Mouse (Mus musculus): ENCODE measurements around the gene Fiz1. TPM values are rescaled to one million over a fixed set of nuclear protein-coding genes. Genes with fewer than 3 reads are reported as not detected.

The Fiz1 gene
- polyA plus RNA-seq, 1 experiment, result 3.5 TPM

GRCm38 (mm10) chr7:4996003-4996895 lies 18.2 kb downstream of the Fiz1 start, which contains the start of gene Zfp579:
Gene Zfp579 (minus strand): TSS chr7:4996158.
- peaks cover 46% of the 10 kb centered on the region for H3K27me3 ChIP-seq (ENCODE audit: control insufficient read depth)
- no peak for TF ChIP-seq TAL1 (IDR thresholded peaks at IDR 0.05; ENCODE audit: low read length)
- no peak for TF ChIP-seq GATA1 (IDR thresholded peaks at IDR 0.05; ENCODE audit: low read length)
- H3K36me3 ChIP-seq (ENCODE audit: control insufficient read depth), result peaks cover 5% of the 10 kb centered on the region; the same call in 1 of the 2 replicates
- no peaks in the 10 kb centered on the region for H3K4me1 ChIP-seq (ENCODE audit: control insufficient read depth)
- H3K9me3 ChIP-seq (ENCODE audit: control insufficient read depth, low read length), result peaks cover 18% of the 10 kb centered on the region
- H3K4me3 ChIP-seq (replicated peaks), result peak within 1 kb of the TSS; percentile 53

DNA sequence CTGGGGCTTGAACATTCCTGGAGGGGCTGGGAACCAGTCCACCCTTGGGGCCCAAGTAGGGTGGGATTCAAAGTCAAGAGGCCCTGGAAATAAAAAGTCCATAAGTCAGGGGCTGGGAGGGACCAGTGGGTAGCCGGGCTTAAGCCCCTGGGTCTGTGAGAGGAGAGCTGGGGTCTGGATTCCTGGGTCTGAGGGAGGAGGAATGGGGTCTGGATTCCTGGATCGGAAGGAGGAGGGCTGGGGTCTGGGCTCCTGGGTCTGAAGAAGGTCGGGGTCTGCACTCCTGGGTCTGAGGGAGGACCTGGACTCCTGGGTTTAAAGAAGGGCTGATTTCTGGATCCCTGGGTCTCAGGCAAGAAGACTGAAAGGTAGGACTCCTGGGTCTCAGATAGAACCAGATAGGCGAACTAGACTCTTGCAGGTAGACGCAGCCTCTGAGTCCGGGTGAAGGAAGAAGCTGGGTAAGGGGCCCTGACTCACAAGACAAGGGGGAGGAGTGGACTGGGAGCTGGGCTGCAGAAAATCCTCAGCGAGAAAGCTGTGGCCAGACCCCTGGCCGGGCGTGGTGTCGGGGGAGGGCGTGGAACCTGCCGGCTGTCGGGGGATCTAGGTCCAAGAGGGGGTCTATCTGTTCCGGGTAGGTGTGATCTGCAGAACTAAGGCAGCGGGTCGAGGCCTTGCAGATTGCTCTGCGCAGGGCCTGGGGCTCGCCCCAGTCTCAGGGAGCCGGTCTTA lies 19.1 kb downstream of the Fiz1 start:
- Histone ChIP-seq H3K27me3 (ENCODE audit: control insufficient read depth) (peaks cover 46% of the 10 kb centered on the region), H3K36me3 (ENCODE audit: control insufficient read depth) (peaks cover 5% of the 10 kb centered on the region; the same call in 1 of the 2 replicates), H3K9me3 (ENCODE audit: control insufficient read depth, low read length) (peaks cover 18% of the 10 kb centered on the region), H3K4me3 (replicated peaks) (peak overlapping the region; percentile 53), H3K4me1 (ENCODE audit: control insufficient read depth) (no peaks in the 10 kb centered on the region)
- TF ChIP-seq GATA1 (IDR thresholded peaks at IDR 0.05; ENCODE audit: low read length) (no peak), TAL1 (IDR thresholded peaks at IDR 0.05; ENCODE audit: low read length) (no peak)

DNA sequence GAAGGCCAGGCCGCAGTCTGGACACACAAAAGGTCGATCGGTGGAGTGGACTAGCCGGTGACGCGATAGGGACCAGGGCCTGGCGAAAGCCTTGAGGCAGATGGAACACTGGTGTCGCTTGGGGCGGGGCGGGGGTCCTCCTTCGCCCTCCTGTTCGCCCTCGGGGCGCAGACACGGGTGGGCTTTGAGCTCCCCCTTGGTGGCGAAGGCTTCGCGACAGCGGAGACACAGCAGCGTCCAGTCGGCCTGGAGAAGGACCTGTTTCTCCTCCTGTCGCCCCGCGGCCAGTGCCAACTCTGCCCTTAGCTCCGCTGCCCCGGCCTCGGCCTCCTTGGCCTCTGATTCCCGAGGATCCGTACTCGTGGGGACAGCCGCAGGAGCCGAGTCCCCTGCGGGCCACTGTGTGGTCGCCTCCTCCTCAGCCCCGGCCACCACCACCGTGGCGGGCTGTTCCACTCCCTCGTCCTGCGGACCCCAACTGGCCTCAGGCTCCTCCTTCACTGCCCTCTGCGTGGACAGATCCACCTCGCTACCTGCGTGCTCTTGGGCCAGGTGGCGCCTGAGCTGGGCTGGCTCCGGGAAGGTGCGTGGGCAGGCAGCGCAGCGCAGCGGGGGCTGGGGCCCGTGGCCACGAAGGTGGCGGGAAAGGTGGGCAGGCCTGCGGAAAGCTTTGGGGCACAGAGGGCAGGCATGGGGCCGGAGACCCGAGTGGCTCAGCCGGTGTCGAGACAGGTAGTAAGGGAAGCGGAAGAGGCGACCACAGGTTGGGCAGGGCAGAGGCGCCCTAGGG lies 20.3 kb downstream of the Fiz1 start:
- no peak overlapping the region for H3K4me3 ChIP-seq (replicated peaks)
- no peaks in the 10 kb centered on the region for H3K4me1 ChIP-seq (ENCODE audit: control insufficient read depth)
- H3K9me3 ChIP-seq (ENCODE audit: control insufficient read depth, low read length), result peaks cover 18% of the 10 kb centered on the region
- H3K36me3 ChIP-seq (ENCODE audit: control insufficient read depth), result peaks cover 5% of the 10 kb centered on the region; the same call in 1 of the 2 replicates
- TF ChIP-seq TAL1 (IDR thresholded peaks at IDR 0.05; ENCODE audit: low read length) (no peak), GATA1 (IDR thresholded peaks at IDR 0.05; ENCODE audit: low read length) (no peak)
- peaks cover 46% of the 10 kb centered on the region for H3K27me3 ChIP-seq (ENCODE audit: control insufficient read depth)

- no peak for TF ChIP-seq GATA1 (IDR thresholded peaks at IDR 0.05; ENCODE audit: low read length)
- TF ChIP-seq TAL1 (IDR thresholded peaks at IDR 0.05; ENCODE audit: low read length), result no peak
- Histone ChIP-seq H3K9me3 (ENCODE audit: control insufficient read depth, low read length) (peaks cover 18% of the 10 kb centered on the region), H3K27me3 (ENCODE audit: control insufficient read depth) (peaks cover 46% of the 10 kb centered on the region), H3K36me3 (ENCODE audit: control insufficient read depth) (peaks cover 5% of the 10 kb centered on the region; the same call in 1 of the 2 replicates), H3K4me1 (ENCODE audit: control insufficient read depth) (no peaks in the 10 kb centered on the region), H3K4me3 (replicated peaks) (no peak overlapping the region)
These were observed 21.0 kb downstream of the Fiz1 start for GRCm38 (mm10) chr7:4993347-4993998.

- H3K4me1 ChIP-seq (ENCODE audit: control insufficient read depth), result no peaks in the 10 kb centered on the region
- TF ChIP-seq TAL1 (IDR thresholded peaks at IDR 0.05; ENCODE audit: low read length) (no peak), GATA1 (IDR thresholded peaks at IDR 0.05; ENCODE audit: low read length) (no peak)
- no peak overlapping the region for H3K4me3 ChIP-seq (replicated peaks)
- H3K27me3 ChIP-seq (ENCODE audit: control insufficient read depth), result peaks cover 9% of the 10 kb centered on the region
- peaks cover 4% of the 10 kb centered on the region for H3K9me3 ChIP-seq (ENCODE audit: control insufficient read depth, low read length)
- H3K36me3 ChIP-seq (ENCODE audit: control insufficient read depth), result peaks cover under 1% of the 10 kb centered on the region; the same call in 1 of the 2 replicates
These were observed 26.2 kb downstream of the Fiz1 start for GRCm38 (mm10) chr7:4988250-4988649.

GRCm38 (mm10) chr7:4976832-4977231 lies 37.7 kb downstream of the Fiz1 start:
- TF ChIP-seq TAL1 (IDR thresholded peaks at IDR 0.05; ENCODE audit: low read length), result no peak
- TF ChIP-seq GATA1 (IDR thresholded peaks at IDR 0.05; ENCODE audit: low read length), result no peak
- H3K4me3 ChIP-seq (replicated peaks), result no peak overlapping the region
- H3K9me3 ChIP-seq (ENCODE audit: control insufficient read depth, low read length), result peaks cover 3% of the 10 kb centered on the region; the same call in 1 of the 2 replicates
- H3K4me1 ChIP-seq (ENCODE audit: control insufficient read depth), result no peaks in the 10 kb centered on the region
- no peaks in the 10 kb centered on the region for H3K36me3 ChIP-seq (ENCODE audit: control insufficient read depth)
- peaks cover 3% of the 10 kb centered on the region for H3K27me3 ChIP-seq (ENCODE audit: control insufficient read depth)

DNA sequence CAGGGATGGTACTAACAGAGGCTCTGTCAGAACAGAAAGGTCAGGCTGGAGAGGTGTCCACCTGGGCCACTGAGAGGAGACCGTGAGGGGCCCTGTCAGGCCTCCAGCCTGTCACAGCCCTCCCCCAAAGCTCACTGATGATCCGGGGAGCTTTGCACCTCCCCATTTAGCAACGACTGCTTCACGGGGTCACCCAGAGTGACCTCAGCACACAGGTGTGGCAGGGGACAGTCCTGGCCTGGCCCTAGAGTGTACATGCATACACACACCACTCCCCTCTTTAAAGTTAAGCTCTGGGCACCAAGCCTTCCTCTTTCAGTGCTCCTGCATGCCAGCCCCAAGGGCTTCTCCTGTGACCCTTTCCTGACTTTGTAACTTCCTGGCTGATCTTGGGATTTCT lies 39.0 kb downstream of the Fiz1 start:
- Histone ChIP-seq H3K9me3 (ENCODE audit: control insufficient read depth, low read length) (peaks cover 3% of the 10 kb centered on the region; the same call in 1 of the 2 replicates), H3K27me3 (ENCODE audit: control insufficient read depth) (peaks cover 3% of the 10 kb centered on the region), H3K4me1 (ENCODE audit: control insufficient read depth) (no peaks in the 10 kb centered on the region), H3K4me3 (replicated peaks) (no peak overlapping the region), H3K36me3 (ENCODE audit: control insufficient read depth) (no peaks in the 10 kb centered on the region)
- TF ChIP-seq TAL1 (IDR thresholded peaks at IDR 0.05; ENCODE audit: low read length) (no peak), GATA1 (IDR thresholded peaks at IDR 0.05; ENCODE audit: low read length) (no peak)

Data from erythroblast, embryonic 14.5 days (primary cell).